Mouse (Mus musculus) mesoderm, embryonic 11.5 days (tissue): ENCODE measurements around the gene Olfr1367.
"Not testable (repeated sequence)": the region's sequence is repeated elsewhere in the genome, so short reads cannot be mapped to it uniquely, and the experiment has no call there.

Source experiments
- DNase-seq: peaks from one replicate; pipeline ENCODE4 v3.0.0-alpha.2; 2012; ENCODE audit warnings: low read depth, low spot score

Gene Olfr1367

GRCm38 (mm10) chr13:21396048-21396447 lies 49.3 kb downstream of the Olfr1367 start:
- DNase-seq: not testable (repeated sequence)

GRCm38 (mm10) chr13:21397486-21397885 lies 50.8 kb downstream of the Olfr1367 start:
- no peak for DNase-seq
